Mouse (Mus musculus): ENCODE measurements at regions not wholly inside any gene's neighbourhood (a gene's known extent, or its start where the extent isn't known, plus 50 kb on each side); places are given as distances from the start of the nearest gene placed in this dataset.
A peak's percentile ranks its signal among the peaks of the same experiment; 100 is the strongest.

DNA sequence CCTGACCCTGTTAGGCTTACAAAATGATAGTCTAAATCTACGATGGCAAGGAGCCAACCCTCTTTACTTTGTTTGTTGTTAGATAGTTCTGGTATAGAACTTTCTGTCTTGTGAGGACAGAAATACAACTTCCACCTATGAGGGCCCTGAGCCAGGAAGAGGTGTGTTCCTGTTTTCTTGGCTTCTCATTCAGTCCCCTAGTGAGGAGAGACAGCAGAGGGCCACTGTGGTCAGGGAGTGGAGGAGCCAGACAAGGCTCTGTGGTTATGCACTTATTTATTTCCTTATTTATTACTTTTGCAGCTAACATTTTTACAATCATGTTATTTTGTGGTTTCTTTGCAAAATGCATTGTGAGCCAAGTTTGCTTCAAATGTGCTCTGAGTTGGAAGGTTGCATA is 202.9 kb upstream of the Tprg start:
- DNase-seq = no peak
- intact Hi-C loops (cut with DNase I) = no loop called here

DNA sequence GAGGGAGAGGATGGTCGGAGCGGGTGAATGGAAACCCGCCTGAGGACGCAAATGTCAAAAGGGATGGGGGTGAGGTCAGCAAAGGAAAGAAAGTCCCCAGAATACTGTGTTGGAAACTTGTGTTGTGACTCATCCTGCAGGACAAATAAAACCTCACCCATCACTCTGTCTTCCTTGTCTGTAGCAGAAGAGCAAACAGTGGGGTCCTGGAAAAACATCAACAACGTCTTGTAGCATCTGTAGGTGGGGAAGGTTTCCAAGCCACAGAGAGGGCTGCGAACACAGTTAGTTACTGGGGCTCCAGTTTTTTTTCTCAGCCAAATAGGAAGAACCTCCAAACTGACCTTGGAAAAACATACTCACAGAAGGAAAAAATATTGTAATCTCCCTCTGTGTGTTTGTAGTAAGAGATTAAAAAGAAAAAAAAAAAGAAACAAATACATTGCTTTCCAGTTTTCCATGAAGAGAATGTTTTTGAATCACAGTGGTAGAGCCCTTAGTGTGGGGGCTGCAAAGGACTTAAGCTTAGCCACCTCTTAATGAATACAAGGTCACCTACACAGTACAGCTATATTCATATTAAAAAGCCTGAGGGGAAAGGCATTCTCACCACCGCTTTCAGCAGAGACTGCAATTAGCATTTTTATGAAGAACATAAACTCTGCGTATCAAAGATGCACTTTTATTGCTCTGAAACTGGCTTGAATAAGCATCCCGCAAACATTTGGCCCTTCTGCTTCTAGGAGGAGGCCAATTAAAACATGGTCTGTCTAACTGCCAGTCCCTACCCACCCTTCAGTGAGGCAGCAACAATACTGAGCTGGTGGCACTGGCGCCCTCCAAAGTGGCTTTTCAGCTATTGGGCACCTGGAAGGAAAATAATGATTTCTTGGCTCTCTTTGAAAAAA is 198.6 kb upstream of the Tprg start:
- no peak for DNase-seq
- intact Hi-C loops (cut with DNase I) = no loop called here

DNA sequence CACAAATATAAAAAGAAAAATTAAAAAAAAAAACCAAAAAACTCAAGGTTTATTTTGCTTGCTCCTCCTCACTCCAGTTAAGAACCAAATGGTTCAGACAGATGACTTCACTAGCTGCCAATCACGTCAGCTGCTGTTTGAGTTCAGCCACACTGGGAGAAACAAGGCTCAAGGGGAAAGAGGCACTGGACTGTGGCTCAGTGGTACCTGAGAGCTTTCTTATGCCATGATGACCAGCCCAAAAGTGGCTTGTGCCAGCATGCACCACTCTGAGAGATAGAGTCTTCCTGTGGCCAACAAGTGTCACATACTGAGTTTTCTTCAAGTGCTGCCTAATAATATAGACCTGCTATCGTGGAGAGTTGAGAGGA is 198.0 kb upstream of the Tprg start:
- no peak for DNase-seq
- intact Hi-C loops (cut with DNase I) = no loop called here

DNA sequence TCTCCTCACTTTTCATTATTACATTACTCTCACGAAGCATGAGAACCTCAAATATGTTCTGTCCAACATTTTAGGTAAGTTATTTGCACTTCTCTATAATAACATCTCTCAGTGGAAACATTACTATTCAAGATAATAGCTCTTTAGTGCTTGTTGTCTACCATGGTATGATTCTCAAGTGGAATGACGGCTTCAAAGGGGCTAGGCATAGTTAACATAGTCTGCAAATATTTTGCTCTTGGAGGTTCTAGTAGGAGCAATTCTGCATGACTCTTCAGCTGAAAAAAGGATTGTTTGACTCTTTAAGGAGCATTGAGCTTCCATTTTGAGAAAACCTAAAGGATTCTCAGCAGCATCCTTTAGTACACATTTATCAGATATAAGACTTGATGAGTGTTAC is 182.5 kb upstream of the Tprg start:
- intact Hi-C loops (cut with DNase I) = no loop called here
- DNase-seq = no peak

DNA sequence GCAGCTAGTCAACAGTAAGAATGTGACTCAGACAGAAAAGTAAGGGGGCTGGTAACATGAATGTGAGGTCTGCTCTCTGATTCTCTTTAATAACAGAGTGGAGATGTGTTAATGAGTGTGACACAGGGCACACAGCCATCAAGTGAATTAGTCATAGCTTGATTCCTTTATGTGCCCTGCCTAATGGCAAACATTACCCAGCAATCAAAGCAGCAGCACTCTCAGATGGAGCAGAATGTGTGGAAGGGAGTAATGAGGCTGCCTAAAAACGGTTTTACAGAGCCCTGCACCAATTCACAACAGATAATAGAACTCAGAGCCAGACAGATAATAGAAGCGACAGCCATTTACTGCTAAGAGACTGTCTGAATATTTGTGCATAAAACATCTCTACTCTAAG is 182.0 kb upstream of the Tprg start:
- DNase-seq = no peak
- intact Hi-C loops (cut with DNase I) = no loop called here

DNA sequence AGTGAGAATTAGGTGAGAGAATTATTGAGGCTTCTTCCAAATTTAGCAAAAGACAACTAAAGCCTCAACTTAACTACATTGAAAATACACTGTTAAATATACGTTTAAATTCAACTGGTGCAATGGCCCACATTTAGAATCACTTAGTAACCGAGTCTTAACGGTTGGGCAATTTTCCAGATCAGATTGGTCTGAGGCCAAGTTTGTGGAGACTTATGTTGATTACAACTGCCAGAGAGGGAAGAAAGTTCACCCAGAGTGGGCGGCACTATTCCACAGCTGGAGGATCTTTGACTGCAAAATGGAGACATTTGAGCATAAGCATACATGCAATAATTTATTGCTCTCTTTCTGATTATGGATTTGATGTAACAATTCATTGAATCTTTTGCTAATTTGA is 146.5 kb upstream of the Tprg start:
- DNase-seq = no peak
- intact Hi-C loops (cut with DNase I) = no loop called here

DNA sequence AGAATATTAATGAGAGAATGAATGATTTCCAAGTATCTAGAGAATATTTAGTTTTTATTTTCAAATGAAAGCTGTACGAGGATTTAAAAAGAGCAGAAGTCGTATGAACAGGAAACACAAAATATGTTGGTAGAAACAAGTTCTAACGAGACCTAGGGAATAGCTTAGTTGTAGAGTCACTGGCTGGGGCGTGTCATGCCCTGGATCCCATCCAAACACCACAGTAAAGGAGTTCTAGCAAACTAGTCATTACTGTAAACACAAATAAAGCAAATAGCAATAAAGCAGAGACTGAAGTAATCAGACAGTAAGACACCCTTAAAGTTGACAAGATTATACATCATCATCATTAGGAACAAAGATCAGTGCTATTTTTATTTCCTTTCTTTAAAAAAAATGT is 139.1 kb upstream of the Tprg start:
- intact Hi-C loops (cut with DNase I) = no loop called here

DNA sequence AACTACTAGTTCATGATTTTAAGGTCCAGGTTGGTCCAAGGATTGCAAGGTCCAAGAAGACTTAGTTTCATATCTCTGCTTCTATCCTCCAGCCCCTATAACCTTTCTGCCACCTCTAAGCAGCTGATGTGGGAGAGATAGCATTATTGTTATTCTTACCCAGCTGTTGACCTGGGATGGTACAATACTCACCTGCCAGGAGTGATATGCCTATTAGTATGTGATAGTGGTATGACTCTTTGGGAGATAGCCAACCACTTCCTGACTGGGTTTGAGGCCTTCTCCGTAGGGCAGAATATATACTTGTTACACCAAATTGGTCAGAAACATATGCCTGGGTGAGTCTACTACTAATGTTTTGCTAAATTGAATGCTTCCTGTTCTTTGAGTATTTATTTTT is 137.4 kb upstream of the Tprg start:
- no peak for DNase-seq
- intact Hi-C loops (cut with DNase I) = no loop called here

More for the DNA sequence above, 139.1 kb upstream of the Tprg start:
- DNase-seq = no peak

DNA sequence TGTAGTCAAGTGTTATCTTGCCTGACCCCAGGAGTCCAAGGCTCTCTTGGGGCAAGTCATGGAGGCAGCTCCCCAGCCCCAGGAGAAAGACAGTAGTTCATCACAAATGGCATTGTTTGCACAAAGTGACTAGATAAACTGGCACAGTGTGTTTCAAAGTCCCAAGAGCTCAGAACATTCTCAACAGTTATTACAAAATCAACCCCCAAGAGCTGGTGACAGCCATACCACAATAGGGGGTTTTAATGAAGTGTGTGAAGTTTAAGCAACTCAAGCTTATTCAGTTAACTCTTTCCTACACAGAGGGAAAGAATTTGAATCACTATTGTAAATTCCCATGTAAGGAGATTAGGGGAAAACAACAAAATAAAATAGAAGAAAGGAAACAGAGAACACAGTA is 109.7 kb upstream of the Tprg start:
- no peak for DNase-seq
- intact Hi-C loops (cut with DNase I) = no loop called here

DNA sequence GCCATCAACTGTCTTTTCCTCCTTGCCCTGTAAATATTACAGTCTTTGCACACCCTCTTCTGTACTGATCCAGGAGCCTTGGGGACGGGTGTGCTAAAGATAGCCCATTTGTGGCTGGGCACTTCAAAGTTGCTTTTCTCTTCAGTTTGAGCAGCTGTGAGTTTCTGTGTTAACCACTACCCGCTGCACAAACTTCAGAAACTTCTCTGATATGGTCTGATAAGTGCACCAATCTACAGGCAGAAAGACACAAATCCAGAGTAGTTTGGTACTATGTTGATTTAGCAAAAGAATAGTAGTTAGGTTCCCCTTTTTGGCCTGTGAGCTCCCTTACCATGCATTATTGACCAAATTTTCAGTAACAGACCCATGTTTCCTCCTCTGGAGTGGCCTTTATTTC is 108.6 kb upstream of the Tprg start:
- DNase-seq = no peak
- intact Hi-C loops (cut with DNase I) = no loop called here

DNA sequence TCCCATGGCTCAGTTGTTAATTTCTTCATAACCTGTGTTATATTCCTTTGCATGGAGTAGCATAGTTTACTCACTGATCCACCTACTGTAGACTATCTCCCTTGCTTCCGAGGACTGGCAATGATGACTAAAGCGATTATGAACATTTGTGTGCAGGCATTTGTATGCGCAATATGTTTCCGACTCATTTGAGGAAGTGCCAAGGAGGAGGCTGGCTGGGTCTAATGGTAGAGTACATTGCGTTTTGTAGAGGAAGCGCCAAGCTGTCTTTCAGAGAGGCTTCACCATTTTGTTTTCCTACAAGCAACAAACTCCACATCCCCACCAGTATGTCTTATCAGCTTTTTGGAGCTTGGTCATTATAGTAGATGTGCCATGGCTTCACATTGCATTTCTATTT is 104.7 kb upstream of the Tprg start:
- DNase-seq = no peak
- intact Hi-C loops (cut with DNase I) = no loop called here

DNA sequence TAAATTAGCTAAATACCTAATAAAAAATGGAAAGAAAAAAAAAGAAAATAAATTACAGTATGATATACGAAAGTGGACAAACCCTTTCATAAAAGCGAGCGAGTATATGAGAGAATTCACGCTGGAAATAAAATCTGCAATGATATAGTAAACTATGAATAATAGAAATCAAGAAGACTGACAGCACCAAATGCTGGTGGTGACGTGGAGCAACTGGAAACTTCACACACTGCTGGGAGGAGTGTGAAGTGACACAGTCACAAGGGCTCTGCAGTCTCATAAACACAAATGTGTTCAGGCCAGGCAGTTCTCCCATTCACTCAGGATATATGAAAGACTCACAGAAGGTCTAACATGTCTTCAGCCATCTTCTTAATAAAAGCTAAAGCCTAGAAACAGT is 89.5 kb upstream of the Tprg start:
- DNase-seq = no peak
- intact Hi-C loops (cut with DNase I) = no loop called here

DNA sequence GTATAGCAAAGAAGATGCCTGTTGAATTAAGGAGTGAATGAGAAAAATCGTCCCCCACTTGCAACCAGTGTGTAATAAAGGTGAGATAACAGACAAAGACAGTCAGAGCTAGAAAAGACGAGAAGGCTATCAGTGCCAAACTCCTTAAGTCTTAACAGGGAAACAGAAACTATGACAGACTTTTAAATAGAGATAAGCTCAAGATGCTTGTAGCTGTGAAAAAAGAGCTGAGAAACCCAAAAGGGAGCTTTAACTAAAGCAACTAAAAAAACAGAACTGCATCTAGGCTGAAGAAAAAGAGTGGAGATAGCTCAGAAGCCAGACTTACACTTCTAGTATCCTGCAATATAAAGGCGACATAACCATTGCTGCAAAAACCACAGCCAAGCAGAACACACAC is 87.8 kb upstream of the Tprg start:
- intact Hi-C loops (cut with DNase I) = no loop called here
- no peak for DNase-seq

DNA sequence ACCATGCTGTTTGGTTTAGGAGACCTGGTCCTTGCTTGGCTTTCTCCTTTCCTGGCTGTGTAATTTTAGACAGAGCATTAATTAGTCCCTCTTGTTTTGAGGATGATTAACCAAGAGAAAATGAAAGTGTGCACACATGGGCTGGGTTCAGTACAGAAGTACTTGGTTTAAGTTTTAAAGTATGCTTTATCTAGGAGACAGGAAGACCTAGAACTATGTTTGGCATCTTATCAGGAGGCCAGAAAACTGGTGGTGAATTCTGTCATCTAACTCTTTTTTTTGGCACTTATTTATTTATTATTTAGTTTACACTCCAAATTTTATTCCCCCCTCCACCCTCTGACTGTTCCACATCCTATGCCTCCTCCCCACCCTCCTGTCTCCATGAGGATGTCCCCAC is 86.6 kb upstream of the Tprg start:
- no peak for DNase-seq
- intact Hi-C loops (cut with DNase I) = no loop called here

DNA sequence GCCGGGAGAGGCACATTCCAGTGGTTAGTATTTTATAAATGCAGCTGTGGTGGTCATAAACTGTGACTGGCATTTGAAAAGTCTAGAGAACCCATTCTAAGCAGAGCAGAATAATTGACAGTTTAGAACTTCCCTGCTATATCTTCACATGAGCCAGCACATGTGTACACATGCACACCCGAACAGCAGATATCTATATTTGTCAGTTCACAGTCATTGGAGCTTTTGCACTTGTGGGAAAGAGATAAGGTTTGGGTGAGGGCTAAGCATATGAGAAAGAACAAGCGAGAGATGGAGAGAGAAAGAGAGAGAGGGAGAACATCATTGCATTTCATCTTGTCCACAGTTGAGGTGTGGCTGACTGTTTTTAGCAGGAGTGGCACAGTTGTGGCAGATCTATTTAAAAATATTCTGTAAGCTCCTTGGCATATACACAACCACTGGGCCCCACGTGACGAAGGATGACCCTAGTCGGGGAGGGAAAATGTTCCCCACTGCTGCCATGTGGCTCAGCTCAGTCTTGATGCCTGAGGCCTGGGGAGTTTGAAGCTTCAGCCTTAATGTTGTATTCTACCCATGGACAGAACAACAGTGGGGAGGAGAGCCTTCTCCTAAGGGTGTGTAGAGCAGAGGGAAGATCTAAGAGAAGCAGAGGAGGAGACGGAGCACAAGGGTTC is 85.4 kb upstream of the Tprg start:
- intact Hi-C loops (cut with DNase I) = no loop called here
- DNase-seq = no peak

DNA sequence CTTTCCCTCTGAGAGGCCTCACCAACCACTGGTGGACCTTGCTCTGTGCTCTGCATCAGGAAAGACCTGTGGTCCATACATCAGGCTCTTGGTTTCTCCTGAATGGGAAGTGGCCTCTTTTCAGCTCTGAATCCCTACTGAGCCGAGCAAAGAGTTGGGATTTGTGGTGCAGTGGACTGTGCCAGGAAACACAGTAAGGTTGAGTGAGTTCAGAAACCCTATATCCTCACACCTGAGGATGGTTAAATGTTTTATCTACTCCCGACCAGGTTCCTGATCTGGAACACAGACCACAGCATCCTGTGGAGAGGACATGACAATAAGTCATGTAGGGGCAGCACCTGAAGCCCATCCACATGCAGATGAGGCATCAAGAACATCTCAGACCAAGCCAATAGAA is 73.4 kb upstream of the Tprg start:
- intact Hi-C loops (cut with DNase I) = no loop called here
- no peak for DNase-seq

DNA sequence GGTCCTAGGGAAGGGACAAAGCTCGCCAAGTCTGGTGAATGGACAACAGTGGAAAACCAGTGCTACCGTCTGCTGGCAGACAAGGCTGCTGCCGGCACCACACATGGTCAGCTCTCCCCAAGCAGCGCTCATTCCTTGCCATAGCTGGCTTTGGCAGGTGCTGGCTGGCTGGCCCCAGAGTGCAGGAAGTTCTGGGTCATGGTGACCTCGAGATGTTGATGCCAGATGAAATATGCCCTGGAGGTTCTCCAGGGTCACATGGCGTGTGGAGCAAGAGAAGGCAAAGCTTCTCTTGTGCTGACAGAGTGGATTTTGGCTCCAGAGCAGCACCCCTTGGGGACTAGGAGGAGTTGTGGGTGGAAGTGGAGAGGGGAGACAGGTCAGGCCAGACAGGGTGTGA is 66.1 kb upstream of the Tprg start:
- intact Hi-C loops (cut with DNase I) = no loop called here
- DNase-seq = peak in 1 of 2 experiments; percentile 8

DNA sequence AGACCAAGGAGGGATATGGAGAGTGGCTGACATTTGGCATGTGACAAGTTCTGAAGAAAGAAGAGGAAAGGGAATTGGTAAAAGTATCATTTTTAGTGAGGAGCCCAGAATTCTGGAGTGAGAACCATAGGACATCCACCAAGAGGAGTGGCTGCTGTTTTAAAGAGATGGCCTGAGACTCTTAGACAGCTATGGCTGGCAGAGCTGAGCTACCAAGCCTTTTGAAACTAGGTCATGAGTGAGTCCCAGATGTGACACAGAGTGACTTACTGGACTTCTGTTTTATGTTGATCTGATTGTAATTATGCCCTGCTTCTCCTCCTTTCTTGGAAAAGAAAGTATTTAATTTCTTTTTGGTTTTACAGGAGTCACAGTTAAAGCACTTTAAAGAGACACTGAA is 61.8 kb upstream of the Tprg start:
- no peak for DNase-seq
- intact Hi-C loops (cut with DNase I) = no loop called here
